Mouse (Mus musculus) T-helper 2 cell (primary cell): ENCODE measurements at regions not wholly inside any gene's neighbourhood (a gene's known extent, or its start where the extent isn't known, plus 50 kb on each side); places are given as distances from the start of the nearest gene placed in this dataset.

Source experiments
- in situ Hi-C: fragments of 300-600 bp; cut with MboI, MseI; formaldehyde crosslinking; loops from one replicate; pipeline ENCODE4 v1.15.1; 2025; ENCODE audit warnings: high pct_unique_total_duplicates

GRCm38 (mm10) chr17:51528161-51528560 is 304.9 kb downstream of the Satb1 start:
- in situ Hi-C loops: no loop called here

GRCm38 (mm10) chr17:51526881-51527280 is 306.2 kb downstream of the Satb1 start:
- in situ Hi-C loops: no loop called here

GRCm38 (mm10) chr17:51526464-51526863 is 306.6 kb downstream of the Satb1 start:
- in situ Hi-C loops: no loop called here

GRCm38 (mm10) chr17:51526021-51526420 is 307.1 kb downstream of the Satb1 start:
- in situ Hi-C loops: no loop called here

- in situ Hi-C loops: no loop called here
Observed at GRCm38 (mm10) chr17:51525219-51525618, 307.9 kb downstream of the Satb1 start.

- in situ Hi-C loops: no loop called here
Observed at GRCm38 (mm10) chr17:51511917-51512316, 321.2 kb downstream of the Satb1 start.

GRCm38 (mm10) chr17:51500751-51501150 is 321.6 kb upstream of the Tbc1d5 start:
- in situ Hi-C loops: no loop called here

GRCm38 (mm10) chr17:51499541-51499940 is 320.4 kb upstream of the Tbc1d5 start:
- in situ Hi-C loops: no loop called here

GRCm38 (mm10) chr17:51495038-51495437 is 315.9 kb upstream of the Tbc1d5 start:
- in situ Hi-C loops: no loop called here

- in situ Hi-C loops: no loop called here
Observed at GRCm38 (mm10) chr17:51489386-51489785, 310.2 kb upstream of the Tbc1d5 start.

- in situ Hi-C loops: no loop called here
Observed at GRCm38 (mm10) chr17:51487918-51488445, 308.8 kb upstream of the Tbc1d5 start.

GRCm38 (mm10) chr17:51477810-51478209 is 298.7 kb upstream of the Tbc1d5 start:
- in situ Hi-C loops: no loop called here

GRCm38 (mm10) chr17:51477404-51477803 is 298.3 kb upstream of the Tbc1d5 start:
- in situ Hi-C loops: no loop called here

- in situ Hi-C loops: no loop called here
Observed at GRCm38 (mm10) chr17:51462137-51462880, 283.2 kb upstream of the Tbc1d5 start.

- in situ Hi-C loops: no loop called here
Observed at GRCm38 (mm10) chr17:51461248-51461647, 282.1 kb upstream of the Tbc1d5 start.

GRCm38 (mm10) chr17:51459119-51459518 is 280.0 kb upstream of the Tbc1d5 start:
- in situ Hi-C loops: no loop called here

GRCm38 (mm10) chr17:51415746-51416145 is 236.6 kb upstream of the Tbc1d5 start:
- in situ Hi-C loops: no loop called here

- in situ Hi-C loops: no loop called here
Observed at GRCm38 (mm10) chr17:51414304-51414703, 235.2 kb upstream of the Tbc1d5 start.

- in situ Hi-C loops: no loop called here
Observed at GRCm38 (mm10) chr17:51413741-51414140, 234.6 kb upstream of the Tbc1d5 start.

GRCm38 (mm10) chr17:51411545-51412094 is 232.5 kb upstream of the Tbc1d5 start:
- in situ Hi-C loops: no loop called here

GRCm38 (mm10) chr17:51408894-51409293 is 229.7 kb upstream of the Tbc1d5 start:
- in situ Hi-C loops: loop anchor here (10.0 kb wide), 1 partner anchor 356 kb away; no protein-coding TSS in a partner anchor

GRCm38 (mm10) chr17:51408367-51408766 is 229.2 kb upstream of the Tbc1d5 start:
- in situ Hi-C loops: loop anchor here (10.0 kb wide), 1 partner anchor 356 kb away; no protein-coding TSS in a partner anchor

- in situ Hi-C loops: loop anchor here (10.0 kb wide), 1 partner anchor 358 kb away; no protein-coding TSS in a partner anchor
Observed at GRCm38 (mm10) chr17:51407046-51407445, 227.9 kb upstream of the Tbc1d5 start.
